Mouse (Mus musculus) liver, embryonic 16.5 days (tissue): Measurements from ENCODE around the gene Sec24b. TPM values are rescaled to one million over a fixed set of nuclear protein-coding genes. Genes with fewer than 3 reads are reported as not detected.

Source experiments
- ATAC-seq: fragments of 200-750 bp; cut with Nextera tagmentation; 2 replicates; pipeline ENCODE4 v1.8.0; 2017; ENCODE audit warnings: low read depth, mild to moderate bottlenecking, moderate number of reproducible peaks, moderate library complexity
- H3K27ac ChIP-seq: fragments of 300-500 bp; sonication (generic); 2 replicates; pipeline ENCODE4 v1.5.1; 2014; ENCODE audit warnings: mild to moderate bottlenecking, low read length
- H3K27me3 ChIP-seq: fragments of 300-500 bp; sonication (generic); 2 replicates; pipeline ENCODE4 v1.6.1; 2014; ENCODE audit warnings: low read depth, low read length, mixed read lengths; ENCODE audit not compliant: control insufficient read depth, insufficient read depth
- H3K36me3 ChIP-seq: fragments of 300-500 bp; sonication (generic); 2 replicates; pipeline ENCODE4 v1.6.1; 2014; ENCODE audit warnings: mild to moderate bottlenecking; ENCODE audit not compliant: control insufficient read depth, insufficient read depth
- H3K4me1 ChIP-seq: fragments of 300-500 bp; sonication (generic); 2 replicates; pipeline ENCODE4 v1.6.1; 2014; ENCODE audit warnings: low read depth, low read length, mixed read lengths; ENCODE audit not compliant: control insufficient read depth
- H3K4me2 ChIP-seq: fragments of 300-500 bp; sonication (generic); 2 replicates; pipeline ENCODE4 v1.6.1; 2014; ENCODE audit warnings: low read depth, low read length, mixed read lengths
- H3K4me3 ChIP-seq: fragments of 300-500 bp; sonication (generic); 2 replicates; pipeline ENCODE4 v1.5.1; 2014; ENCODE audit warnings: low read depth, mild to moderate bottlenecking, low read length
- H3K9ac ChIP-seq: fragments of 300-500 bp; sonication (generic); 2 replicates; pipeline ENCODE4 v1.6.1; 2014; ENCODE audit warnings: low read depth, low read length
- H3K9me3 ChIP-seq: fragments of 300-500 bp; sonication (generic); replicated peaks from 2 replicates; pipeline ENCODE4 v1.6.1; 2016; ENCODE audit warnings: low read length; ENCODE audit not compliant: control insufficient read depth
- WGBS: fragments of 180-500 bp; shearing (Covaris S2); extraction: QIAGEN DNeasy Blood & Tissue Kit; methylation state at CpG from one replicate; pipeline ENCODE4 v1.1.7; 2014; ENCODE audit not compliant: insufficient replicate concordance; 5-methylcytosine and 5-hydroxymethylcytosine counted together
- polyA plus RNA-seq: library from polyadenylated mRNA; unstranded; fragments of >200 nt; fragmentation: Nextera tagmentation; extraction: Ambion mirVana; gene quantifications from 2 replicates; pipeline ENCODE4 v1.2.1, GENCODE M21; 2015

The Sec24b gene
- polyA plus RNA-seq, 1 experiment from 2014 or later: 10.3 TPM

- no peak overlapping the region for H3K27ac ChIP-seq
Measured at GRCm38 (mm10) chr3:130058488-130058887, 2.9 kb downstream of the Sec24b start.

DNA sequence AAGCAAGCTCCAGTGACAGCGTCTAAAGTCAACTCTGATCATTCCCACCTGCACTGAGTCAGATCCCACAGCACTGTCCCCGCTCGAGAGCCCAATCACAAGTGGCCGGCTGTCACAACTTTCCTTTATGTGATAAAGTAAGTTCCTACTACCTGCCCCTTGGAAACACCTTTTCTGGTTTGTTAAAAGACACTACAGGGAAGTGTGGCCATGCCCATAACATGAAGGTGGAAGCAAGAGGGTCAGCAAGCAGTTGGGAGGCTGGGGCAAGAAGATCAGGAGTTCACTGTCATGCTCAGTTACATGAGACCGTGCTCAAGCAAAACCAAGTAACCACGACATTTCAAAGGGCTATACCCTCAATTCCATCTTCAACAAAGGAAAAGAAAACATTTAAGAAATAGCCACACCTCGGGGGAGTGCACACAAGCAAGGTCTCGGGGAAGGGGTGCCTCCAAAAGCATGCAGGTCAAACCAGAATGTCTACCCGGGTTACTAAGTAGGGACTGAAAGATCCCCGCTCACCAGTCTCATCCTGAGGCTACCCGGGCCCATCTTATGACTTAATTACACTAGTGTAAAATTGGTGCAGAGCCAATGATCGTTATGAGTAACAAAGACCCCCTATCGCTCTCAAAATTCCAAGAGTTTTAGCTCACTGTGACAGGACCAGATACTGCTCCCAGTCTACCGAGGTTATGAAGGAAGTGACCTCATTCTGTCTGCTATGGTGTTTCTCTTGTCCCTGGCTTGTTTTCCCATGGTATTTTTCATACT lies 3.6 kb downstream of the Sec24b start:
- WGBS: 69% methylated on average over 14 of the region's 14 CpGs
- Histone ChIP-seq H3K9ac (no peak overlapping the region), H3K36me3 (no peaks in the 10 kb centered on the region), H3K4me2 (no peak overlapping the region), H3K27ac (no peak overlapping the region), H3K4me1 (peaks cover 32% of the 10 kb centered on the region), H3K27me3 (no peaks in the 10 kb centered on the region), H3K9me3 (no peaks in the 10 kb centered on the region), H3K4me3 (no peak overlapping the region)
- no peak for ATAC-seq

More at GRCm38 (mm10) chr3:130058488-130058887, 2.9 kb downstream of the Sec24b start:
- no peaks in the 10 kb centered on the region for H3K36me3 ChIP-seq
- no peak overlapping the region for H3K9ac ChIP-seq
- H3K4me1 ChIP-seq: peaks cover 26% of the 10 kb centered on the region
- no peak overlapping the region for H3K4me2 ChIP-seq
- ATAC-seq: no peak
- no peaks in the 10 kb centered on the region for H3K27me3 ChIP-seq
- 55% methylated on average over 2 of the region's 2 CpGs for WGBS
- H3K9me3 ChIP-seq: no peaks in the 10 kb centered on the region
- H3K4me3 ChIP-seq: no peak overlapping the region

DNA sequence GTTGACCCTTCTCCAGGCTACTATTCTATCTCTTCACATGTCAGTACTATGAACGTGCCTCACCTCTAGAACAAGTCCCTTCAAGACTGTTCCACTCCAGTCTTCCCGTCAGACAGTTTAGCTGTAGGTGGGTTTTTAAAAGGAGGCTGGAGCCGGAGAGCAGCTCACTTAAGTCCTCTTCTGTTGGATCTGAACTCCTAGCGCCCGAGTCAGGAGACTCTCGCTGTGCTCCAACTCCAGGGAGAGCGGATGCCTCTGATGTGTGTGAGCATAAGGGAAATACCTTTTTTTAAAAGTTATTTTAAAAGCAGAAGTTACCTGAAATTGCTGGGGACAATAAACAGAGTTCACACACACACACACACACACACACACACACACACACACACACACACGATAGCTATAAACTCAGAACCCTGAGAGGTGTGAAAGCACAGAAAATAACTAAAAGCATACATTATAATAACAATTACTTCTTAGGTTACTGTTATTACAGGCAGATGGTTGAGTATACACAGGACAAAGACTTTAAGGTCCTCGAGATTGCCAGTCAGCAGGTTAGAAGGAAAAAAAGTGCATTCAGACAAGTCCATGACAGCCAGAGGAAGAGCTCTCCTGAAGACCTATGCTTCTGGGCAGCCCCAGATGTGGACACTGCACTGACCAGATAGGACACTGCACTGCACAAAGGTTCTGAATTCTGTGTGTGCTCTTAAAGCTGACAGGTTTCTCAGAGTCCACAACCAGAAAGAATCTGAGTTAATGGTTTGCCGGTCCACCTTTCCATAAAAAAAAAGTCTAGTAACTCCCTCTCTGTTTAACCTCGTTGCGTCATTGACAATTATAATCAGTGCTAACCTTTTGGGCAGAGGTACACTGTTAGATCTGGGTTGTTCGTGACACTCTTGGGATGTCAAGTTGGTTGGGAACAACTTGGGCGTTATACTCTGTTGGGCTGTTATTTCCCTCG lies 5.7 kb downstream of the Sec24b start:
- Histone ChIP-seq H3K27ac (0 out of 2 replicates have a peak overlapping the region, but pooled peaks have one; percentile 35), H3K27me3 (no peaks in the 10 kb centered on the region), H3K4me2 (no peak overlapping the region), H3K9ac (no peak overlapping the region), H3K36me3 (no peaks in the 10 kb centered on the region), H3K4me3 (no peak overlapping the region), H3K9me3 (no peaks in the 10 kb centered on the region), H3K4me1 (peaks cover 25% of the 10 kb centered on the region)
- ATAC-seq: peak; percentile 30
- WGBS: 70% methylated on average over 15 of the region's 15 CpGs

- no peak overlapping the region for H3K4me2 ChIP-seq
- no peaks in the 10 kb centered on the region for H3K9me3 ChIP-seq
- no peak overlapping the region for H3K4me3 ChIP-seq
- 73% methylated on average over 6 of the region's 6 CpGs for whole genome bisulfite sequencing
- no peak overlapping the region for H3K27ac ChIP-seq
- H3K9ac ChIP-seq: no peak overlapping the region
- H3K27me3 ChIP-seq: no peaks in the 10 kb centered on the region
- peaks cover 24% of the 10 kb centered on the region for H3K4me1 ChIP-seq
- H3K36me3 ChIP-seq: no peaks in the 10 kb centered on the region
- ATAC-seq: no peak
Measured at GRCm38 (mm10) chr3:130054587-130054986, 6.8 kb downstream of the Sec24b start.

DNA sequence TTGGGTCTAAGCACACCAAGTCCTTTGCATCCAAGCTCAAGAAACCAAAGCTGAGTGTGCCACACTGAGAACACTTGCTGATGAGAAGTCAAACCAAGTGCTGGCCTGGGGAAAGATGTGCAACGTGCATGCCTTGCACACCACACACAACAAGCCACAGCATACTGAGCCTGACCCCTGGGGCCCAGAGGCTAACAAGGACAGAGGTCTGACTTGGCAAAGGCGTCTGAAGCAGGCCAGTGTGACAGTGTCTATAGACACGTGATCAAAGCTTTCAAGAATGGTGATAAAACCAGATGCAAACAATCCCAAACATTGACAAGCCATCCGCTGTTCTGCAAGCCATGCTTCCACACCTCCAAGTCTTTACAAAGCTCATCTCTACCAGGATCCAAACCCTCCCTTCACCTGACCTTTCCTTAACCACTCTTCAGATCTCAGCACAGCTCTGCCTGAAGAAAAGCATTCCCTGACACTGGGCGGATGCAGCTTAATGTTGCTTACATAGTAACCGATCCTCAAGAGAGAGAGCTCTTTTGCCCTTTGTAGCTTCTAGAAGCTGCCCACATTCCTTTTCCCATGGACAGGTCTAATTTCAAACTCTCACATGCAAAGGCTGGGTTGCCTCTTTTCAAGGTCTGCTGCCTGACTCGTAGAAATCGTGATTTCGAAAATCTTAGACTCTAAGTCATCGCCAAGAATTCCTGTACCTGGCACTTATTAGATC lies 7.8 kb downstream of the Sec24b start:
- Histone ChIP-seq H3K4me2 (no peak overlapping the region), H3K4me3 (no peak overlapping the region), H3K9ac (no peak overlapping the region), H3K36me3 (no peaks in the 10 kb centered on the region), H3K4me1 (peaks cover 16% of the 10 kb centered on the region), H3K27me3 (no peaks in the 10 kb centered on the region), H3K9me3 (no peaks in the 10 kb centered on the region), H3K27ac (no peak overlapping the region)
- ATAC-seq: no peak; the same call in 1 of the 2 replicates
- WGBS: 73% methylated on average over 10 of the region's 10 CpGs

GRCm38 (mm10) chr3:130052541-130053298 lies 8.6 kb downstream of the Sec24b start:
- Histone ChIP-seq H3K27ac (no peak overlapping the region), H3K9ac (no peak overlapping the region), H3K4me2 (no peak overlapping the region), H3K4me3 (no peak overlapping the region), H3K9me3 (no peaks in the 10 kb centered on the region), H3K27me3 (no peaks in the 10 kb centered on the region), H3K36me3 (no peaks in the 10 kb centered on the region), H3K4me1 (peaks cover 13% of the 10 kb centered on the region)
- 69% methylated on average over 6 of the region's 6 CpGs for WGBS
- ATAC-seq: no peak

- no peaks in the 10 kb centered on the region for H3K9me3 ChIP-seq
- WGBS: 75% methylated on average over 8 of the region's 8 CpGs
- no peak overlapping the region for H3K4me3 ChIP-seq
- no peaks in the 10 kb centered on the region for H3K27me3 ChIP-seq
- H3K4me1 ChIP-seq: peaks cover 13% of the 10 kb centered on the region
- H3K27ac ChIP-seq: no peak overlapping the region
- no peak overlapping the region for H3K9ac ChIP-seq
- no peak overlapping the region for H3K4me2 ChIP-seq
- no peak for ATAC-seq
- H3K36me3 ChIP-seq: no peaks in the 10 kb centered on the region
Measured at GRCm38 (mm10) chr3:130052116-130052515, 9.2 kb downstream of the Sec24b start.

GRCm38 (mm10) chr3:130040711-130041110 lies 20.6 kb downstream of the Sec24b start:
- no peak for ATAC-seq
- no peaks in the 10 kb centered on the region for H3K4me1 ChIP-seq
- no peak overlapping the region for H3K4me3 ChIP-seq
- no peaks in the 10 kb centered on the region; the same call in 1 of the 2 replicates for H3K9me3 ChIP-seq
- H3K36me3 ChIP-seq: peaks cover 4% of the 10 kb centered on the region
- no peaks in the 10 kb centered on the region for H3K27me3 ChIP-seq
- 77% methylated on average over 5 of the region's 5 CpGs for WGBS
- H3K4me2 ChIP-seq: no peak overlapping the region
- H3K27ac ChIP-seq: no peak overlapping the region
- H3K9ac ChIP-seq: no peak overlapping the region
